Mouse (Mus musculus) forebrain, postnatal 0 days (tissue): ENCODE measurements at regions not wholly inside any gene's neighbourhood (a gene's known extent, or its start where the extent isn't known, plus 50 kb on each side); places are given as distances from the start of the nearest gene placed in this dataset.

Experiments
- ATAC-seq: fragments of 200-750 bp; cut with Nextera tagmentation; 2 replicates; pipeline ENCODE4 v1.8.0; 2017; ENCODE audit warnings: mild to moderate bottlenecking, moderate library complexity
- DNase-seq: peaks from one replicate; pipeline ENCODE4 v3.0.0-alpha.2; 2015
- H3K27ac ChIP-seq: fragments of 300-500 bp; sonication (generic); 2 replicates; pipeline ENCODE4 v1.5.1; 2014; ENCODE audit warnings: low read depth, mild to moderate bottlenecking, antibody characterized with exemption, low read length, moderate library complexity, mixed read lengths
- H3K27me3 ChIP-seq: fragments of 300-500 bp; sonication (generic); 2 replicates; pipeline ENCODE4 v1.6.1; 2014; ENCODE audit warnings: mild to moderate bottlenecking, low read length, mixed read lengths; ENCODE audit not compliant: insufficient read depth
- H3K36me3 ChIP-seq: fragments of 300-500 bp; sonication (generic); 2 replicates; pipeline ENCODE4 v1.6.1; 2014; ENCODE audit warnings: mild to moderate bottlenecking, moderate library complexity; ENCODE audit not compliant: insufficient read depth
- H3K4me1 ChIP-seq: fragments of 300-500 bp; sonication (generic); 2 replicates; pipeline ENCODE4 v1.6.1; 2014; ENCODE audit warnings: antibody characterized with exemption; ENCODE audit not compliant: insufficient read depth
- H3K4me2 ChIP-seq: fragments of 300-500 bp; sonication (generic); 2 replicates; pipeline ENCODE4 v1.6.1; 2014; ENCODE audit warnings: low read depth, mild to moderate bottlenecking, moderate library complexity
- H3K4me3 ChIP-seq: fragments of 300-500 bp; sonication (generic); 2 replicates; pipeline ENCODE4 v1.5.1; 2014; ENCODE audit warnings: low read depth, low read length, mixed read lengths
- H3K9ac ChIP-seq: fragments of 300-500 bp; sonication (generic); 2 replicates; pipeline ENCODE4 v1.6.1; 2014; ENCODE audit warnings: mild to moderate bottlenecking
- H3K9me3 ChIP-seq: fragments of 300-500 bp; sonication (generic); 2 replicates; pipeline ENCODE4 v1.6.1; 2016; ENCODE audit warnings: low read length
- CTCF ChIP-seq: sonication (generic); IDR thresholded peaks from 2 replicates; pipeline ENCODE4 v1.5.1; 2016; ENCODE audit warnings: antibody characterized with exemption, control low read depth, low read depth
- WGBS: fragments of 180-500 bp; shearing (Covaris S2); extraction: QIAGEN DNeasy Blood & Tissue Kit; methylation state at CpG from one replicate; pipeline ENCODE4 v1.1.7; 2014; 5-methylcytosine and 5-hydroxymethylcytosine counted together

- H3K9ac ChIP-seq: no peak overlapping the region
- H3K36me3 ChIP-seq: no peaks in the 10 kb centered on the region
- no peaks in the 10 kb centered on the region for H3K9me3 ChIP-seq
- DNase-seq (peak; percentile 43), ATAC-seq (peak; percentile 75)
- no peak for TF ChIP-seq CTCF
- H3K4me2 ChIP-seq: no peak overlapping the region
- no peak overlapping the region for H3K4me3 ChIP-seq
- peaks cover 3% of the 10 kb centered on the region; the same call in 1 of the 2 replicates for H3K27me3 ChIP-seq
- 60% methylated on average over 3 of the region's 3 CpGs for WGBS
- no peak overlapping the region for H3K27ac ChIP-seq
- H3K4me1 ChIP-seq: no peaks in the 10 kb centered on the region
Measured at GRCm38 (mm10) chr4:62878927-62879326, 86.4 kb upstream of the Zfp618 start.

GRCm38 (mm10) chr4:62881824-62882223 lies 83.5 kb upstream of the Zfp618 start:
- Histone ChIP-seq H3K4me1 (no peaks in the 10 kb centered on the region), H3K36me3 (no peaks in the 10 kb centered on the region), H3K4me2 (no peak overlapping the region), H3K9me3 (no peaks in the 10 kb centered on the region), H3K9ac (no peak overlapping the region), H3K4me3 (no peak overlapping the region), H3K27me3 (no peaks in the 10 kb centered on the region), H3K27ac (no peak overlapping the region)
- no peak for TF ChIP-seq CTCF
- DNase-seq (no peak), ATAC-seq (no peak)
- WGBS: 74% methylated on average over 10 of the region's 11 CpGs

- H3K36me3 ChIP-seq: no peaks in the 10 kb centered on the region
- ATAC-seq: no peak
- DNase-seq: no peak
- no peaks in the 10 kb centered on the region for H3K4me1 ChIP-seq
- no peak overlapping the region for H3K9ac ChIP-seq
- 28% methylated on average over 8 of the region's 8 CpGs for WGBS
- no peak overlapping the region for H3K4me3 ChIP-seq
- no peaks in the 10 kb centered on the region for H3K27me3 ChIP-seq
- H3K27ac ChIP-seq: no peak overlapping the region
- no peak overlapping the region for H3K4me2 ChIP-seq
- no peak for TF ChIP-seq CTCF
- no peaks in the 10 kb centered on the region for H3K9me3 ChIP-seq
Measured at GRCm38 (mm10) chr4:62882276-62882675, 83.1 kb upstream of the Zfp618 start.

- DNase-seq: no peak
- Histone ChIP-seq H3K27me3 (peaks cover 10% of the 10 kb centered on the region), H3K9me3 (no peaks in the 10 kb centered on the region), H3K4me1 (no peaks in the 10 kb centered on the region), H3K27ac (no peak overlapping the region), H3K9ac (no peak overlapping the region), H3K4me3 (no peak overlapping the region), H3K36me3 (no peaks in the 10 kb centered on the region), H3K4me2 (no peak overlapping the region)
- WGBS: 92% methylated on average over 7 of the region's 7 CpGs
- TF ChIP-seq CTCF: no peak
- ATAC-seq: no peak
Measured at GRCm38 (mm10) chr4:62888736-62889135, 76.6 kb upstream of the Zfp618 start.

GRCm38 (mm10) chr4:62889708-62890107 lies 75.7 kb upstream of the Zfp618 start:
- ATAC-seq: no peak
- H3K4me1 ChIP-seq: no peaks in the 10 kb centered on the region
- H3K9me3 ChIP-seq: no peaks in the 10 kb centered on the region
- H3K36me3 ChIP-seq: no peaks in the 10 kb centered on the region
- H3K27ac ChIP-seq: no peak overlapping the region
- no peak overlapping the region for H3K9ac ChIP-seq
- H3K27me3 ChIP-seq: peaks cover 10% of the 10 kb centered on the region
- no peak overlapping the region for H3K4me2 ChIP-seq
- DNase-seq: peak; percentile 39
- H3K4me3 ChIP-seq: no peak overlapping the region
- peak; percentile 72 for TF ChIP-seq CTCF
- WGBS: 50% methylated on average over 4 of the region's 4 CpGs

GRCm38 (mm10) chr4:62890588-62891580 lies 74.5 kb upstream of the Zfp618 start:
- Histone ChIP-seq H3K4me3 (no peak overlapping the region), H3K27me3 (peaks cover 10% of the 10 kb centered on the region), H3K4me1 (no peaks in the 10 kb centered on the region), H3K36me3 (no peaks in the 10 kb centered on the region), H3K27ac (no peak overlapping the region), H3K9me3 (no peaks in the 10 kb centered on the region), H3K4me2 (no peak overlapping the region), H3K9ac (no peak overlapping the region)
- ATAC-seq (no peak), DNase-seq (no peak)
- no peak for TF ChIP-seq CTCF
- 43% methylated on average over 21 of the region's 21 CpGs for WGBS

GRCm38 (mm10) chr4:62912891-62913290 lies 52.5 kb upstream of the Zfp618 start:
- WGBS: 60% methylated on average over 4 of the region's 4 CpGs
- Histone ChIP-seq H3K4me1 (no peaks in the 10 kb centered on the region), H3K36me3 (no peaks in the 10 kb centered on the region), H3K9ac (no peak overlapping the region), H3K4me3 (no peak overlapping the region), H3K27ac (no peak overlapping the region), H3K4me2 (no peak overlapping the region), H3K9me3 (no peaks in the 10 kb centered on the region), H3K27me3 (no peaks in the 10 kb centered on the region)
- no peak for TF ChIP-seq CTCF
- no peak for ATAC-seq
- DNase-seq: no peak
